Mouse (Mus musculus): ENCODE data around the gene Trib3. TPM values are rescaled to one million over a fixed set of nuclear protein-coding genes. Genes with fewer than 3 reads are reported as not detected.

Trib3 gene
- polyA plus RNA-seq, 1 experiment, result 2.6 TPM

DNA sequence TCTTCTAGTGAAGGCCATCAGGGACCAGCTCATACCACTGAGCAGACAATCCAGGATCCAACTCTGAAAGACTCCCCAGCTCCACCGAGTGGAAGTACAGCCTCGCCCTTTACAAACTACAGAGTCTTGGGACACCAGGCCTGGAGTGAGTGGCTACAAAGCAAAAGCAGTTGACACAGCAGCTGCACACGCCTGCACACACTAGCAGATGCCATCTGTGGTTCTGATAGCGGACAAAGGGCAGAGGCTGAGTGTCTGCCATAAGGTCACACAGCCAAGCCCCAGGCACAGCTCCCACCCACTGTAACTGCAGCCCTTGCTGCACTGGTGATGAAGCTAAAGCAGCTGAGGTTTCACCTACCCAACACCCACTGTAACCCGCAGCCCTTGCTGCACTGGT is 22.3 kb downstream of the Trib3 start:
- DNase-seq, result no peak
- WGBS, result 97% methylated on average over 5 of the region's 5 CpGs
- peaks cover 59% of the 10 kb centered on the region for H3K36me3 ChIP-seq (ENCODE audit: control insufficient read depth, insufficient read depth, low read length)
- no peak overlapping the region for H3K27ac ChIP-seq (ENCODE audit: control insufficient read depth, insufficient read depth, low read length)
- no peaks in the 10 kb centered on the region for H3K27me3 ChIP-seq (ENCODE audit: control insufficient read depth, insufficient read depth, low read length)
- TF ChIP-seq CTCF (IDR thresholded peaks at IDR 0.05; ENCODE audit: borderline replicate concordance, control insufficient read depth, extremely low read depth, insufficient read depth, low read length, poor library complexity), result no peak
- no peak for TF ChIP-seq POLR2A (IDR thresholded peaks at IDR 0.05; ENCODE audit: control insufficient read depth, extremely low read depth, insufficient read depth, low read length, poor library complexity)
- H3K4me3 ChIP-seq (ENCODE audit: control insufficient read depth, insufficient read depth, low read length), result no peak overlapping the region
- no peaks in the 10 kb centered on the region for H3K4me1 ChIP-seq (replicated peaks; ENCODE audit: control insufficient read depth, insufficient read depth, low read length)

DNA sequence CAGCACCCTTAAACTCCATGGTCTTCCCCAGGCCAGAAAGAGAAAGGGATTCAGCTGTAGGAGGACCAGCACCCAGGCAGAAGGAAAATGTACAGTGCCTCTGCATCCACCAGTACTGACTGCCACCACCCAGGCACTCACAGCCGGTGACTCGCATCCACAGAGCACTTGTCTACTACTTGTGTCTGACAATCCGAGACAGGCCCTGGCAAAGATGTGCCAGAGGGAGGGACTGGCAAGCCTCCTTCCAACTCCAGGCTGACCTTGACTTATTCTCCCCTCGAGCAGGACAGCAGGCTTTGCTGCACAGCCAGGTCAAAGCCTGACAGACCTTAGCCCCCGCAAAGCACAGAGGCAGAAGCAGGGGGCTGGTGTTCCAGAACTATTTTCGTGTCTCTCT is 26.8 kb downstream of the Trib3 start:
- 95% methylated on average over 6 of the region's 6 CpGs for WGBS
- Histone ChIP-seq H3K4me3 (ENCODE audit: control insufficient read depth, insufficient read depth, low read length) (no peak overlapping the region), H3K4me1 (replicated peaks; ENCODE audit: control insufficient read depth, insufficient read depth, low read length) (no peaks in the 10 kb centered on the region), H3K27me3 (ENCODE audit: control insufficient read depth, insufficient read depth, low read length) (no peaks in the 10 kb centered on the region), H3K27ac (ENCODE audit: control insufficient read depth, insufficient read depth, low read length) (no peak overlapping the region), H3K36me3 (ENCODE audit: control insufficient read depth, insufficient read depth, low read length) (peaks cover 63% of the 10 kb centered on the region)
- DNase-seq, result no peak
- TF ChIP-seq CTCF (IDR thresholded peaks at IDR 0.05; ENCODE audit: borderline replicate concordance, control insufficient read depth, extremely low read depth, insufficient read depth, low read length, poor library complexity) (no peak), POLR2A (IDR thresholded peaks at IDR 0.05; ENCODE audit: control insufficient read depth, extremely low read depth, insufficient read depth, low read length, poor library complexity) (no peak)

DNA sequence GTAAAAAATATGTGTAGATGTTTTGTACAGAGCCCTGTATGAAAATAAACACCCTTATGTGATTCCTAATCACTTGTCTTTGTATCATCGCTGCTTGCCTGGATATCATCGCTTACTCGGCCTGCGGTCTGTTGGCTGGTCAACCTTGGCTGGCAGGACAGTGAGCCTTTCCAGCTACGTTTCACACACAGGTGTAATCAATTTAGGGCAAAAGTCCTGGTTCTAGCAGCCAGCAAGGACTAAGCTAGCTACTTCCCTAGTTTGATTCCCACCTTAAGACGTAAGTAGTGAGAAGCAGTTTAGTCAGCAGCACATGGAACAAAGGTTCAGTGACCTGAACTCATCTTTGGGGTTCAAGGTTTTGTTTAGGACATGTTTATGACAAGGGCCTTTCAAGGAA is 29.9 kb downstream of the Trib3 start:
- WGBS, result 97% methylated on average over 6 of the region's 6 CpGs
- H3K4me1 ChIP-seq (replicated peaks; ENCODE audit: control insufficient read depth, insufficient read depth, low read length), result no peaks in the 10 kb centered on the region
- TF ChIP-seq CTCF (IDR thresholded peaks at IDR 0.05; ENCODE audit: borderline replicate concordance, control insufficient read depth, extremely low read depth, insufficient read depth, low read length, poor library complexity) (no peak), POLR2A (IDR thresholded peaks at IDR 0.05; ENCODE audit: control insufficient read depth, extremely low read depth, insufficient read depth, low read length, poor library complexity) (no peak)
- peaks cover 84% of the 10 kb centered on the region for H3K36me3 ChIP-seq (ENCODE audit: control insufficient read depth, insufficient read depth, low read length)
- H3K27ac ChIP-seq (ENCODE audit: control insufficient read depth, insufficient read depth, low read length), result no peak overlapping the region
- H3K27me3 ChIP-seq (ENCODE audit: control insufficient read depth, insufficient read depth, low read length), result no peaks in the 10 kb centered on the region
- no peak for DNase-seq
- H3K4me3 ChIP-seq (ENCODE audit: control insufficient read depth, insufficient read depth, low read length), result no peak overlapping the region

DNA sequence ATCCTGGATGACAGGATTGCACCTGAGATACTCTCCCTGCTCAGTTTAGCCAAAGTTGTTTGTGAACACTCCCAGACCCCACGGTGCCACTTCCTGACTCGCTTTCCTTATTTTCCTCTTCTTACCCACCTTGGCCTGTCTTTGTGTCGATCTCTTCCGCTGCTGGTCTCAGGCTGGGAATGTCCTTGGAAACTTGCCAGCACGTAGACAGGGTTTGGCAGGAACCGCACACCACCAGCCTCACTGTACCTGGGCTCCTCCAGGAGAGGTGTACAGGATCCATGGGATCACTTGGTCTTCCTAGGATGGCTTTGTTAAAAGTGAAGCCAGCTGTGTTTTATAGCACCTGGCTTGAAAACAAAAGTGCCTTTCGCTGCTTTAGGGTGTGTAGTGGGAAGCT is 30.8 kb downstream of the Trib3 start:
- TF ChIP-seq POLR2A (IDR thresholded peaks at IDR 0.05; ENCODE audit: control insufficient read depth, extremely low read depth, insufficient read depth, low read length, poor library complexity), result no peak
- no peak for TF ChIP-seq CTCF (IDR thresholded peaks at IDR 0.05; ENCODE audit: borderline replicate concordance, control insufficient read depth, extremely low read depth, insufficient read depth, low read length, poor library complexity)
- H3K4me3 ChIP-seq (ENCODE audit: control insufficient read depth, insufficient read depth, low read length), result no peak overlapping the region
- 93% methylated on average over 7 of the region's 7 CpGs for WGBS
- peaks cover 85% of the 10 kb centered on the region for H3K36me3 ChIP-seq (ENCODE audit: control insufficient read depth, insufficient read depth, low read length)
- no peak overlapping the region for H3K27ac ChIP-seq (ENCODE audit: control insufficient read depth, insufficient read depth, low read length)
- no peaks in the 10 kb centered on the region for H3K4me1 ChIP-seq (replicated peaks; ENCODE audit: control insufficient read depth, insufficient read depth, low read length)
- DNase-seq, result no peak
- H3K27me3 ChIP-seq (ENCODE audit: control insufficient read depth, insufficient read depth, low read length), result no peaks in the 10 kb centered on the region

DNA sequence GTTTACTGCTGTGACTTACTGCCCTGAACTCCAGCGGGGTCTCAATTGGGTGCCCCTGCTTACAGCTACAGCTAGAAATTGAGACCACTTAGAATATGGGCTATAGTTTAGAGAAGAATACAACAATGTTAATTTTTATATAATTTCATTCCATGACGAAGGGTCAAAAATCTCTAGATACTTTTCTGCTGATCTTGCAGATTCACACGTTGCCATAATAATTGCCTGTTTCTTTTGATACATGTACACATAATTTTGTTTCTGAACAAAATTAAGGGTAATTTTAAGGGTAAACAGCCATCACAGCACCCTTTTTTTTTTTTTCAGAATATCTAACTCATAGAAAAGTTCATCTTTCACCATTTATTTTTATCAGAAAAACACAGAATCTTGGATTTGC is 36.6 kb downstream of the Trib3 start:
- 94% methylated on average over 3 of the region's 3 CpGs for WGBS
- no peak for DNase-seq
- no peak overlapping the region for H3K4me3 ChIP-seq (ENCODE audit: control insufficient read depth, insufficient read depth, low read length)
- H3K36me3 ChIP-seq (ENCODE audit: control insufficient read depth, insufficient read depth, low read length), result peaks cover 58% of the 10 kb centered on the region
- no peak overlapping the region for H3K27ac ChIP-seq (ENCODE audit: control insufficient read depth, insufficient read depth, low read length)
- TF ChIP-seq POLR2A (IDR thresholded peaks at IDR 0.05; ENCODE audit: control insufficient read depth, extremely low read depth, insufficient read depth, low read length, poor library complexity) (no peak), CTCF (IDR thresholded peaks at IDR 0.05; ENCODE audit: borderline replicate concordance, control insufficient read depth, extremely low read depth, insufficient read depth, low read length, poor library complexity) (no peak)
- H3K4me1 ChIP-seq (replicated peaks; ENCODE audit: control insufficient read depth, insufficient read depth, low read length), result no peaks in the 10 kb centered on the region
- no peaks in the 10 kb centered on the region for H3K27me3 ChIP-seq (ENCODE audit: control insufficient read depth, insufficient read depth, low read length)

DNA sequence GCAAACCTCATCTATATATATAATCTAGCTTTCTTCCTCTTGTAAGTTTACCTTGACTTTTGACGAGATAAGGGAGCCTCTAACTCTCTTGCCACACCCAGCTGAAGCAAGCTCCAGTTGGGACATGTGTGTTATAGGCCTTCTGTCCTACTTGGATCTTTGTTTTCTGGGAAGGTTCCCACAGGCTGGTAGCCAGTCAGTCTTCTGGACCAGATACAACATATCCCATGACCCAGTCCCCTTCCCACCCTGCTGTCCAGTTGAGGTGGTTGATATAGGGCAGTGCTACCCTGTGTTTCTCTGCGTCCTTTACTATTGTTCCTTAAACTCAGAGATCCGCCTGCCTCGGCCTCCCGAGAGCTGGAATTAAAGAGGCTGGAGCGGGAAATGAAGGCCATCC is 38.4 kb downstream of the Trib3 start:
- Histone ChIP-seq H3K27ac (ENCODE audit: control insufficient read depth, insufficient read depth, low read length) (no peak overlapping the region), H3K27me3 (ENCODE audit: control insufficient read depth, insufficient read depth, low read length) (no peaks in the 10 kb centered on the region), H3K36me3 (ENCODE audit: control insufficient read depth, insufficient read depth, low read length) (peaks cover 43% of the 10 kb centered on the region), H3K4me1 (replicated peaks; ENCODE audit: control insufficient read depth, insufficient read depth, low read length) (no peaks in the 10 kb centered on the region), H3K4me3 (ENCODE audit: control insufficient read depth, insufficient read depth, low read length) (no peak overlapping the region)
- DNase-seq, result no peak
- TF ChIP-seq POLR2A (IDR thresholded peaks at IDR 0.05; ENCODE audit: control insufficient read depth, extremely low read depth, insufficient read depth, low read length, poor library complexity) (no peak), CTCF (IDR thresholded peaks at IDR 0.05; ENCODE audit: borderline replicate concordance, control insufficient read depth, extremely low read depth, insufficient read depth, low read length, poor library complexity) (no peak)
- WGBS, result 96% methylated on average over 6 of the region's 6 CpGs

DNA sequence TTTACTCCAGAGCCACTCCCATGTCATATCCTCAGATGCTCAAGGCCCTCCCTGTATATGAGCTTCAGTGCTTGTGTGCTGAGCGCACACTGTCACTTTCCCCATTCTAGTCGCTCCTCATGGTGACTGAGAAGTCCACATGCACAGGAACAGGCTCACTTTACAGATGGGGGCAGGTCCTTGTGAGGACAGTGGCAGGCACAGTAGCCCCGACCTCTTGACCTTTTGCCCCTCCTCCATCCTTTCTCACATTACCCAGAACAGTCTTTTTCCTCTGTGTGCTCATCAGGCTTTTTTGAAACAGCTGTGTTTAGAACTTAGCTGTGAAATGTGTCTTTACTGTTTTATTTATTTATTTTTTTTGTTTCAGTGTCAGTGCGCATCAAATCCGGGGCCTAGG is 40.1 kb downstream of the Trib3 start:
- Histone ChIP-seq H3K4me3 (ENCODE audit: control insufficient read depth, insufficient read depth, low read length) (no peak overlapping the region), H3K4me1 (replicated peaks; ENCODE audit: control insufficient read depth, insufficient read depth, low read length) (no peaks in the 10 kb centered on the region), H3K27me3 (ENCODE audit: control insufficient read depth, insufficient read depth, low read length) (no peaks in the 10 kb centered on the region), H3K27ac (ENCODE audit: control insufficient read depth, insufficient read depth, low read length) (no peak overlapping the region), H3K36me3 (ENCODE audit: control insufficient read depth, insufficient read depth, low read length) (peaks cover 29% of the 10 kb centered on the region)
- TF ChIP-seq CTCF (IDR thresholded peaks at IDR 0.05; ENCODE audit: borderline replicate concordance, control insufficient read depth, extremely low read depth, insufficient read depth, low read length, poor library complexity), result no peak
- no peak for TF ChIP-seq POLR2A (IDR thresholded peaks at IDR 0.05; ENCODE audit: control insufficient read depth, extremely low read depth, insufficient read depth, low read length, poor library complexity)
- 94% methylated on average over 5 of the region's 5 CpGs for WGBS
- no peak for DNase-seq
